In the genomic region with DNA sequence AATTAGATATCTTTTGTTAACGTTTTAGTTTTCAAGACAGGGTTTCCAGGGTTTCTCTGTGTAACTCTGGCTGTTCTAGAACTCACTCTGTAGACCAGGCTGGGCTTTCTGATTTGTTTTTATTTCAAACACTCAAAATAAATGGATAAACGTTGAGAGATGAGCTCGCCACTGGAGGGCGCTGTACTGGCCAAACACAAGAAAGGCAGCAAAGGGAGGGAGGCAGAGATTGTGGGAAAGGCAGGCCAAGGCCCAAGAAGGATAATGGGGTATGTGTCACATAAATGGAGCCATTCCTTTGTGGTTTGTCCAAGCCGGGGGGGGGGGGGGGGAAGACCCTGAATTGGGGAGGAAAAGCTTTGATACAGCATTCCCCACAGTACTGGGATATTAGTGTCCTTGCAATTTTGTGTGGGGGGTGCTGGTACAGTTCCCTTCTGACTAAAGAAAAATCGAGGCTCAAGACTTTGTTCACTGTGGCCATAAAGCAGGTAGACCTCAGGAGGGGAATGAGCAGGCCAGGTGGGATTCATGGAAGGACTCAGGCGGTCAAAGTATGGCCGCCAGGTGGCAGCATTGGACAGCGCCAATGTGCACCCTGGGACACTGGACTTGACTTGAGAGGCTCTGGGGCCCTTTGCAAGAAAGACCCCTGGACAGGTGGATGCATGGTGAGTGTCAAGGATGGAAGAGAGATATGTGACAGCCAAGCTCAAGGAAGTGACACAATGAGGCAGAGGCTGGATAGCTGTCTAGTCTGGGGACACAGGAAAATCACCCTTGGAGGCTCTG, we compare ENCODE assay signal across 8 mouse cellular contexts.
DNase-seq lines count a peak whose midpoint lies in the region; ATAC-seq and TF ChIP-seq lines count a peak whose summit lies in the region.

No protein-coding gene starts in this region.

- no peak overlapping the region for H3K27ac ChIP-seq in forebrain, embryonic 11.5 days (ENCODE audit: low read depth, low read length)
- H3K27ac ChIP-seq in lung, postnatal 0 days (ENCODE audit: low read length): no peak overlapping the region

- no peak overlapping the region for H3K9ac ChIP-seq in forebrain, embryonic 11.5 days (ENCODE audit: low read length)
- H3K9ac ChIP-seq in lung, postnatal 0 days (replicated peaks; ENCODE audit: low read depth): no peak overlapping the region

- intact Hi-C loops in heart, postnatal 10 days (cut with DNase I): loop anchor here (1.0 to 10.0 kb wide), 3 partner anchors 71 to 388 kb away; no protein-coding TSS in a partner anchor

- H3K4me1 ChIP-seq in forebrain, embryonic 11.5 days (replicated peaks; ENCODE audit: control insufficient read depth, insufficient read depth, low read length): no peaks in the 10 kb centered on the region
- H3K4me1 ChIP-seq in lung, postnatal 0 days (ENCODE audit: insufficient read depth, low read depth, low read length): no peaks in the 10 kb centered on the region

- H3K4me3 ChIP-seq in forebrain, embryonic 11.5 days (ENCODE audit: low read depth, low read length): no peak overlapping the region
- H3K4me3 ChIP-seq in lung, postnatal 0 days (ENCODE audit: low read depth, low read length): no peak overlapping the region

- peak; percentile 92 for TF ChIP-seq CTCF in lung, postnatal 0 days (IDR thresholded peaks at IDR 0.05)

- WGBS in forebrain, embryonic 11.5 days: 13% methylated on average over 9 of the region's 9 CpGs
- WGBS in lung, postnatal 0 days: 16% methylated on average over 9 of the region's 9 CpGs

- no peaks in the 10 kb centered on the region for H3K27me3 ChIP-seq in forebrain, embryonic 11.5 days (ENCODE audit: control insufficient read depth, insufficient read depth, low read length)
- H3K27me3 ChIP-seq in lung, postnatal 0 days (replicated peaks; ENCODE audit: insufficient read depth, low read length): no peaks in the 10 kb centered on the region

- H3K9me3 ChIP-seq in forebrain, embryonic 11.5 days (ENCODE audit: control insufficient read depth, low read length): no peaks in the 10 kb centered on the region
- no peaks in the 10 kb centered on the region for H3K9me3 ChIP-seq in lung, postnatal 0 days (ENCODE audit: low read length)

- TF ChIP-seq EP300 in lung, postnatal 0 days (IDR thresholded peaks at IDR 0.05): no peak

- DNase-seq in MN1 (ENCODE audit: low spot score): peak; percentile 72
- DNase-seq in c-Kit-positive CD71-negative TER-119-negative erythroid progenitor cells, embryonic 14.5 days (ENCODE audit: low read depth): peak; percentile 60
- DNase-seq in forebrain, embryonic 11.5 days (ENCODE audit: low spot score): peak; percentile 88
- DNase-seq in heart, postnatal 10 days: peak; percentile 80 to 89
- DNase-seq in layer of hippocampus, adult 18-20 months (ENCODE audit: low spot score in 2 of 2): peak; percentile 37 to 75
- DNase-seq in lung, postnatal 0 days (ENCODE audit: low spot score): peak; percentile 78
- DNase-seq in right cerebral cortex, postnatal 36 days (ENCODE audit: low spot score in 2 of 2): peak; percentile 22 to 54
- peak; percentile 62 to 84 for DNase-seq in urinary bladder, postnatal 4 days (ENCODE audit: low spot score in 2 of 2)

- no peaks in the 10 kb centered on the region for H3K36me3 ChIP-seq in forebrain, embryonic 11.5 days (ENCODE audit: control insufficient read depth, insufficient read depth, low read length)
- no peaks in the 10 kb centered on the region for H3K36me3 ChIP-seq in lung, postnatal 0 days (ENCODE audit: insufficient read depth, low read length)

- no peak overlapping the region for H3K4me2 ChIP-seq in forebrain, embryonic 11.5 days (ENCODE audit: low read depth, low read length, severe bottlenecking)
- no peak overlapping the region for H3K4me2 ChIP-seq in lung, postnatal 0 days (replicated peaks; ENCODE audit: low read depth, low read length)

- ATAC-seq in forebrain, embryonic 11.5 days (replicated peaks; ENCODE audit: low FRiP score): no peak
- ATAC-seq in lung, postnatal 0 days: peak; percentile 66

Comparison
In these comparisons a context has a peak if more than half of its experiments do, and no peak if none do; other contexts are left out.
1. DNase-seq: peak in every context shown above with its lines; median percentile 88 in forebrain, embryonic 11.5 days; 84 in heart, postnatal 10 days; 78 in lung, postnatal 0 days; 73 in urinary bladder, postnatal 4 days; 72 in MN1; 60 in c-Kit-positive CD71-negative TER-119-negative erythroid progenitor cells, embryonic 14.5 days; 56 in layer of hippocampus, adult 18-20 months; 38 in right cerebral cortex, postnatal 36 days.